Mouse (Mus musculus) limb, embryonic 12.5 days (tissue): ENCODE data around the gene Trim61. TPM values are rescaled to one million over a fixed set of nuclear protein-coding genes. Genes with fewer than 3 reads are reported as not detected.
A peak's percentile ranks its signal among the peaks of the same experiment; 100 is the strongest.

Experiments
- ATAC-seq: fragments of 200-750 bp; cut with Nextera tagmentation; 2 replicates; pipeline ENCODE4 v1.8.0; 2017; ENCODE audit warnings: low read depth, moderate TSS enrichment; ENCODE audit not compliant: insufficient number of reproducible peaks, insufficient read depth, low FRiP score, low TSS enrichment
- H3K27ac ChIP-seq: fragments of 300-500 bp; sonication (generic); 2 replicates; pipeline ENCODE4 v1.5.1; 2016; ENCODE audit warnings: mild to moderate bottlenecking, moderate library complexity
- H3K27me3 ChIP-seq: fragments of 300-500 bp; sonication (generic); 2 replicates; pipeline ENCODE4 v1.6.1; 2016; ENCODE audit warnings: mild to moderate bottlenecking, moderate library complexity
- H3K36me3 ChIP-seq: fragments of 300-500 bp; sonication (generic); 2 replicates; pipeline ENCODE4 v1.6.1; 2016; ENCODE audit warnings: mild to moderate bottlenecking, moderate library complexity
- H3K4me1 ChIP-seq: fragments of 300-500 bp; sonication (generic); replicated peaks from 2 replicates; pipeline ENCODE4 v1.6.1; 2016
- H3K4me2 ChIP-seq: fragments of 300-500 bp; sonication (generic); 2 replicates; pipeline ENCODE4 v1.6.1; 2016; ENCODE audit warnings: mild to moderate bottlenecking, moderate library complexity
- H3K4me3 ChIP-seq: fragments of 300-500 bp; sonication (generic); replicated peaks from 2 replicates; pipeline ENCODE4 v1.5.1; 2016; ENCODE audit warnings: mild to moderate bottlenecking
- H3K9ac ChIP-seq: fragments of 300-500 bp; sonication (generic); replicated peaks from 2 replicates; pipeline ENCODE4 v1.6.1; 2016; ENCODE audit warnings: mild to moderate bottlenecking, moderate library complexity
- H3K9me3 ChIP-seq: fragments of 300-500 bp; sonication (generic); 2 replicates; pipeline ENCODE4 v1.6.1; 2016; ENCODE audit warnings: mild to moderate bottlenecking, moderate library complexity
- WGBS: fragments of 180-500 bp; shearing (Covaris S2); methylation state at CpG from one replicate; pipeline ENCODE4 v1.1.7; 2016; 5-methylcytosine and 5-hydroxymethylcytosine counted together
- polyA plus RNA-seq: library from polyadenylated mRNA; unstranded; fragments of >200 nt; fragmentation: Nextera tagmentation; extraction: Ambion mirVana; gene quantifications from 2 replicates; pipeline ENCODE4 v1.2.1, GENCODE M21; 2016

Trim61 gene
- polyA plus RNA-seq = 0.20 TPM in 1 of 2 replicates, not detected in the other

- H3K4me1 ChIP-seq = no peaks in the 10 kb centered on the region
- WGBS = 86% methylated on average over 8 of the region's 8 CpGs
- no peak within 1 kb of the TSS for H3K4me2 ChIP-seq
- no peaks in the 10 kb centered on the region for H3K27me3 ChIP-seq
- no peak within 1 kb of the TSS for H3K9ac ChIP-seq
- H3K27ac ChIP-seq = no peak within 1 kb of the TSS
- peaks cover 7% of the 10 kb centered on the region; the same call in 1 of the 2 replicates for H3K9me3 ChIP-seq
- H3K4me3 ChIP-seq = no peak within 1 kb of the TSS
- H3K36me3 ChIP-seq = no peaks in the 10 kb centered on the region
- ATAC-seq = no peak
These were observed at the start of gene Trim61, which contains the start of gene Trim60 for GRCm38 (mm10) chr8:65018423-65018822. Trim61 (minus strand) TSS chr8:65018523. Trim60 (minus strand) TSS chr8:65018584.

- 30% methylated on average over 10 of the region's 10 CpGs for WGBS
- Histone ChIP-seq H3K36me3 (no peaks in the 10 kb centered on the region), H3K27ac (no peak overlapping the region), H3K4me2 (no peak overlapping the region), H3K9ac (0 out of 2 replicates have a peak overlapping the region, but pooled peaks have one; percentile 4), H3K9me3 (no peaks in the 10 kb centered on the region), H3K4me3 (no peak overlapping the region), H3K27me3 (no peaks in the 10 kb centered on the region), H3K4me1 (peaks cover 9% of the 10 kb centered on the region; the same call in 1 of the 2 replicates)
- no peak for ATAC-seq
These were observed 49.6 kb upstream of the Trim61 start for GRCm38 (mm10) chr8:65067694-65068472.

GRCm38 (mm10) chr8:65067031-65067430, 48.7 kb upstream of the Trim61 start:
- H3K4me3 ChIP-seq = no peak overlapping the region
- H3K9ac ChIP-seq = no peak overlapping the region
- peaks cover 9% of the 10 kb centered on the region; the same call in 1 of the 2 replicates for H3K4me1 ChIP-seq
- H3K27ac ChIP-seq = no peak overlapping the region
- H3K36me3 ChIP-seq = no peaks in the 10 kb centered on the region
- H3K27me3 ChIP-seq = no peaks in the 10 kb centered on the region
- no peak for ATAC-seq
- no peaks in the 10 kb centered on the region for H3K9me3 ChIP-seq
- 92% methylated on average over 4 of the region's 4 CpGs for WGBS
- no peak overlapping the region for H3K4me2 ChIP-seq

- H3K9ac ChIP-seq = no peak overlapping the region
- H3K4me1 ChIP-seq = peaks cover 6% of the 10 kb centered on the region; the same call in 1 of the 2 replicates
- 94% methylated on average over 3 of the region's 3 CpGs for WGBS
- no peaks in the 10 kb centered on the region for H3K27me3 ChIP-seq
- H3K9me3 ChIP-seq = no peaks in the 10 kb centered on the region
- no peak overlapping the region for H3K4me3 ChIP-seq
- no peak for ATAC-seq
- no peak overlapping the region for H3K27ac ChIP-seq
- no peak overlapping the region for H3K4me2 ChIP-seq
- no peaks in the 10 kb centered on the region for H3K36me3 ChIP-seq
These were observed 47.3 kb upstream of the Trim61 start for GRCm38 (mm10) chr8:65065622-65066021.

- H3K4me3 ChIP-seq = no peak overlapping the region
- H3K4me2 ChIP-seq = no peak overlapping the region
- peaks cover 6% of the 10 kb centered on the region; the same call in 1 of the 2 replicates for H3K4me1 ChIP-seq
- H3K27ac ChIP-seq = no peak overlapping the region
- H3K27me3 ChIP-seq = no peaks in the 10 kb centered on the region
- 39% methylated on average over 2 of the region's 2 CpGs for WGBS
- no peak overlapping the region for H3K9ac ChIP-seq
- H3K36me3 ChIP-seq = no peaks in the 10 kb centered on the region
- ATAC-seq = no peak
- no peaks in the 10 kb centered on the region for H3K9me3 ChIP-seq
These were observed 45.7 kb upstream of the Trim61 start for GRCm38 (mm10) chr8:65064071-65064470.

- ATAC-seq = no peak
- no peak overlapping the region for H3K4me3 ChIP-seq
- WGBS = 75% methylated on average over 4 of the region's 4 CpGs
These were observed 43.9 kb upstream of the Trim61 start for GRCm38 (mm10) chr8:65062195-65062594.

GRCm38 (mm10) chr8:65056722-65057121, 38.4 kb upstream of the Trim61 start:
- Histone ChIP-seq H3K4me3 (no peak overlapping the region), H3K27ac (no peak overlapping the region), H3K4me2 (no peak overlapping the region), H3K27me3 (no peaks in the 10 kb centered on the region), H3K9ac (no peak overlapping the region), H3K9me3 (no peaks in the 10 kb centered on the region), H3K36me3 (no peaks in the 10 kb centered on the region), H3K4me1 (peaks cover 20% of the 10 kb centered on the region)
- ATAC-seq = no peak
- WGBS = 85% methylated on average over 4 of the region's 4 CpGs

More at GRCm38 (mm10) chr8:65062195-65062594, 43.9 kb upstream of the Trim61 start:
- Histone ChIP-seq H3K36me3 (no peaks in the 10 kb centered on the region), H3K4me2 (no peak overlapping the region), H3K4me1 (no peaks in the 10 kb centered on the region), H3K9ac (no peak overlapping the region), H3K27me3 (no peaks in the 10 kb centered on the region), H3K27ac (no peak overlapping the region), H3K9me3 (no peaks in the 10 kb centered on the region)

GRCm38 (mm10) chr8:65053968-65054367, 35.6 kb upstream of the Trim61 start:
- peak overlapping the region; percentile 79 for H3K27ac ChIP-seq
- H3K4me2 ChIP-seq = peak overlapping the region; percentile 17; the same call in 1 of the 2 replicates

GRCm38 (mm10) chr8:65053554-65053953, 35.2 kb upstream of the Trim61 start:
- Histone ChIP-seq H3K27ac (peak overlapping the region; percentile 64), H3K9me3 (no peaks in the 10 kb centered on the region), H3K4me2 (no peak overlapping the region), H3K9ac (no peak overlapping the region), H3K4me1 (peaks cover 20% of the 10 kb centered on the region), H3K36me3 (no peaks in the 10 kb centered on the region), H3K27me3 (no peaks in the 10 kb centered on the region), H3K4me3 (no peak overlapping the region)
- peak; percentile 15; the same call in 1 of the 2 replicates for ATAC-seq
- WGBS = 33% methylated on average over 3 of the region's 3 CpGs

More at GRCm38 (mm10) chr8:65053968-65054367, 35.6 kb upstream of the Trim61 start:
- no peaks in the 10 kb centered on the region for H3K36me3 ChIP-seq
- H3K4me1 ChIP-seq = peaks cover 20% of the 10 kb centered on the region
- 5% methylated on average over 5 of the region's 5 CpGs for WGBS
- no peak overlapping the region for H3K9ac ChIP-seq
- ATAC-seq = peak; percentile 86
- H3K27me3 ChIP-seq = no peaks in the 10 kb centered on the region
- no peaks in the 10 kb centered on the region for H3K9me3 ChIP-seq
- no peak overlapping the region for H3K4me3 ChIP-seq

- no peaks in the 10 kb centered on the region for H3K36me3 ChIP-seq
- ATAC-seq = no peak
- no peak overlapping the region for H3K4me2 ChIP-seq
- 0 out of 2 replicates have a peak, but pooled peaks cover 7% of the 10 kb centered on the region for H3K4me1 ChIP-seq
- no peaks in the 10 kb centered on the region for H3K9me3 ChIP-seq
- H3K9ac ChIP-seq = no peak overlapping the region
- no peak overlapping the region for H3K4me3 ChIP-seq
- no peak overlapping the region for H3K27ac ChIP-seq
- 90% methylated on average over 4 of the region's 4 CpGs for WGBS
- H3K27me3 ChIP-seq = no peaks in the 10 kb centered on the region
These were observed 29.5 kb upstream of the Trim61 start for GRCm38 (mm10) chr8:65047801-65048200.

GRCm38 (mm10) chr8:65047193-65047592, 28.9 kb upstream of the Trim61 start:
- no peaks in the 10 kb centered on the region for H3K36me3 ChIP-seq
- no peak overlapping the region for H3K4me2 ChIP-seq
- H3K9me3 ChIP-seq = no peaks in the 10 kb centered on the region
- H3K4me1 ChIP-seq = 0 out of 2 replicates have a peak, but pooled peaks cover 7% of the 10 kb centered on the region
- ATAC-seq = no peak
- H3K27ac ChIP-seq = no peak overlapping the region
- H3K4me3 ChIP-seq = no peak overlapping the region
- H3K27me3 ChIP-seq = no peaks in the 10 kb centered on the region
- no peak overlapping the region for H3K9ac ChIP-seq
- WGBS = 95% methylated on average over 4 of the region's 4 CpGs
